In the genomic region with DNA sequence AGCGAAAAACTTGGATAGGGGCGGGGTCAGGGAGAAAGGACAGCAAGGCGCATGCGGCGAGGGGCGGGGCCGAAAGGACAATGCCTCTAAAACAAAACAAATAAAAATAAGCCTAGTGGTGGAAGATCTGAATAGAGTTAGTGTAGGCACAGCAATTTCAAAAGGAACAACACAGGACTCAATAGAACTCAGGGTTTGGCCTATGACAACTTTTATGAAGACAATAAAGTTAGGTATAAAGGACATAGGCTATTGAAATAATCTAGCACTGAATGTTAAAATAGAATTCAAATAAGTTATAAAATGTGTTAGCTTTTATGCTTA, we compare ENCODE assay signal across 1 mouse cellular context.
TF ChIP-seq lines count a peak whose summit lies in the region.

No protein-coding gene starts in this region.

TF ChIP-seq in CH12.LX, 34 proteins besides CTCF, POLR2A, EP300 and RAD21:
- TF ChIP-seq ELF1 (IDR thresholded peaks at IDR 0.05; ENCODE audit: low read depth, low read length) (no peak), TCF12 (IDR thresholded peaks at IDR 0.05; ENCODE audit: low read depth, low read length) (no peak), HCFC1 (IDR thresholded peaks at IDR 0.05; ENCODE audit: low read depth, low read length) (0 out of 2 replicates have a peak, but pooled peaks have one; percentile 0)
